Mouse (Mus musculus) urinary bladder, postnatal 10 days (tissue): ENCODE measurements around the gene E330009J07Rik.

Experiments
- DNase-seq: peaks from one replicate; pipeline ENCODE4 v3.0.0; 2022; ENCODE audit warnings: low spot score

Gene E330009J07Rik

DNA sequence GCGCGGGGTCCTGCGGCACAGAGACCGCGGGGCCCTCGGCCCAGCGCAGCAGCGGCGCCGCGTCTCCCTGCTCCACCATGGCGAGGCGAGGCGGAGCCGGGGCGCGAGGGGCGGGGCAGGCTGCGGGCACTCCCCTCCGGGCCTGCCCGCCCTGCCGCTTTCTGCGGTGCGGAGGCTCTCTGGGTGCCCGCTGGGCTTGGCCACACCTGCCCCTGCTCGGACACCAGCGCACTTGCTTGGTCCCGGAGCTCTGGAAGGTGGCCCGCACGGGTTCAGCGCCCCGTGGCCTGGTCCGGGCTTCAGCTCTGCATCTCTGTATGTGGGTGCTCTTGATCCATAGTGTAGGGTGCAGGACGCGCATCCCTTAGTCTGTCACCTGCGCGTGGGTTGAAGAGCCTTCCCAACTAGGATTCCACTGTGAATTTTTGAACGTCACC, at the start of gene E330009J07Rik:
Gene E330009J07Rik (minus strand): TSS at position 89 of the 437 bp plus-strand sequence.
- peak; percentile 36 for DNase-seq

DNA sequence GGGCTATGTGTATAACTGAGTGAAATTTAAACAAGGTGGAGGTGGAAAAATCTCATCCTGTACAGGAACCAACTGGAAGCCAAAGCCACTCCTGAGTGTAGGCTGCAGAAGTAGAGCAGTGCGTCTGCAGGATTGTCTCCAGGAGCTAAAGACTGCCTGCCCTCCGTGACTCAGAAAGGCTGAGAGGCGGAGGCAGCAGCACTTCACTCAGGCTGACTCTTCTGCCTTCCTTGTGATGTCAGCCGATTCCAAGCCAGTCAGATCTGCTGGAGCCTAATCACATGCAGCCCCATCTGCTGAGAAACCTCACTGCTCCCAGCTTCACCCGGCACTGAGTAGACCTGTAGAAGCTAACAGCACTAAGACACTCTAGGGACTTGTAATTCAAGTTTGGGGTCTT, 46.4 kb upstream of the E330009J07Rik start:
- DNase-seq = no peak

DNA sequence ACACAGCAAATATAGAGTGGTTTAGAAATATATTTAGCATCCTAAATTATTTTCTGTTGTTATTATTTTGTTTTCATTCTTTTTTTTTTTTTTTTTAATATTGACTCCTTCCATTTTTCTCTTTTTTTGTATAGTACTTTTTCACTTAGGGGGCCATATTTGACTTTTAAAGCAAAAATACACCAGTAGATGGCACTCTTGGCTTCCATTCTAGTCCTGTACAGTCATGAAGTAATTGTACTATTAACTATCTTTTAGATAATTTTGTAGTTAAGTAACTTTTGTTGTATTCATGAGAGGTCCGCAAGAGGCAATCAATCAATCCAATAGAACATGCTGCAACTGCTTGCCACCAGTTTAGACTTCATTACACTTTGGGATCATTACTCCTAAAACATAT, 43.8 kb upstream of the E330009J07Rik start:
- DNase-seq = no peak

DNA sequence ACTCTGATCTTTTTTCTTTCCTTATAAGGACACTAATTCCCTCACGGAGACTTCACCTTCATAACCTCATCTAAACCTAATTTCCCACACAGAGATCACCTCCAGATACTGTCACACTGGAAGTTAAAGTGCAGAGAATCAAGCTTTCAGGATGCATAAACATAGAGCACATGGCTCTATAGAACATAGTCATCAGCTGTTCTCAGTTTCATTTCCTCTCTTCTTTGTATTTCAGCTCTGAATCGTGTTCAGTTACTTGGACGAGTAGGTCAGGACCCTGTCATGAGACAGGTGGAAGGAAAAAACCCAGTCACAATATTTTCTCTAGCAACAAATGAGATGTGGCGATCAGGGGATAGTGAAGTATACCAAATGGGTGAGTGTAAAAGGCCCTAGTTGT, 40.2 kb upstream of the E330009J07Rik start:
- no peak for DNase-seq

DNA sequence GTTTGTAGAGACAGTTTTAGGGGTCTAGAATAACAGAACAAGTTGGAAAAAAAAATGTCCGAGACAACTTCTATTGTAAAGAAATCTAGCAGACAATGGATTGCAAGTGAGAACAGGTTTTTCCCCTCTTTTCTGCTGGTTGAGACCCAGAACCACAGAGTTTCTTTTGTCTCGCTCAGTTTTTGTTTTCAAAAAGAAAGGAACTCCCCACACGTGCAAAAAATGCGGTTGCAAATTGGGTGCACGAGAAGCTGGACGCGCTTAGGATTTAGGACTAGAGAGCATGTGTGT, 35.7 kb upstream of the E330009J07Rik start:
- DNase-seq = no peak

DNA sequence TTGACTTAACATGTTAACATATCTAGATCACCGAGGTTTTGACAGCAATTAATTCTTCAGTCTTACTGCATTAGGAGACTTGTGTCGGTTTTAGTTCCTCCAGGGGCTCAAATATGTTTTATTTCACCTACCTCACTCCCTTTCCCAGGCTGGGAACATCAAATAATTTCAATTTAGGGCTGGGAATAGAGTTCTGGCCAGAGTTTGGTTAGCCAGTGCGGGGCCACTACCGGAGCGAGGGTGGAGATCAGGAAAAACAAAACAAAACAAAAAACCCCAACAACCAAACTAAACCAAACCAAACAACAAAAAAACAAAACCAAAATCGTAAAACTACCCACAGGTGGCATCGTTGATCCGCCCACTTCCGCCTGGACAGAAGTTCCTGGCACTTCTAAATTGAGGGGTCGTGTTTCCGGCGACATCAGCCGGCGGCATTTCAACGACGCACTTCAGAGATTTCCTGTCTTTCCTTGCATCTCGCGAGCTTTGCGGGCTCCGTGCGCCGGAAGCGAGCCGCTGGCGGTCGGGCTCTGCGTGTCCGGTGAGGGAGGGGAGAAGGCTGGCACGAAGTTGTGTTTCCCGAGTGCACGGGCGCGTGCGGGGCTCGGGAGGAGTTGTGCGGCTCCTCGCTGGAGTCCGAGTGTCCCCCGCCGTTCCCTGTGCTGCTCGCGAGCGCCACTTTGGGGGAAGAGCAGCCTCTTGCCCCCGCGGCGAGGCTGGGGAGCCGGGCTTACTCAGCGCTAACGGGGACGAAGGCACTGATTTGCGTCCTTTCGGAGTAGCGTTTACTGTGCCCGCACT, 35.2 kb upstream of the E330009J07Rik start, which contains the start of gene Ssbp1:
Gene Ssbp1 (plus strand): TSS at position 437 of the 804 bp plus-strand sequence.
- DNase-seq = peak; percentile 57

DNA sequence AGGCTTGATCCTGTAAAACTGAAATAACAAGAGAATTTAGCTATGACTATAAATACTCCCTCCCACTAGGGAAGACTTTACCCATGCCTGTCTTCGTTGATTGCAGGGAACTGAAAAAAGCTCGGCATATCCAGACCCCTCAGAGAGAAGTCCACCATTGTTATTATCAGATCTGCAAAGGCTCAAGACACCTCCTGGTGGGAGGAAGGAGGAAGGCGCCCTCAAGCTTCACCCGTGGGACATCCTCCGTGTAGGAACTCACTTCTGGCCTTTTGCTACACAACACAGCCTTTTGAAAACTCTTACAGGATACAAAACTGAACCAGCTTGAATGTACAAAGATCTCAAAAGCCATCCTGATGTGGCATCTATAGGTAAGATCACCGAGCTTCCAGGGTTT, 29.8 kb upstream of the E330009J07Rik start:
- DNase-seq = no peak

DNA sequence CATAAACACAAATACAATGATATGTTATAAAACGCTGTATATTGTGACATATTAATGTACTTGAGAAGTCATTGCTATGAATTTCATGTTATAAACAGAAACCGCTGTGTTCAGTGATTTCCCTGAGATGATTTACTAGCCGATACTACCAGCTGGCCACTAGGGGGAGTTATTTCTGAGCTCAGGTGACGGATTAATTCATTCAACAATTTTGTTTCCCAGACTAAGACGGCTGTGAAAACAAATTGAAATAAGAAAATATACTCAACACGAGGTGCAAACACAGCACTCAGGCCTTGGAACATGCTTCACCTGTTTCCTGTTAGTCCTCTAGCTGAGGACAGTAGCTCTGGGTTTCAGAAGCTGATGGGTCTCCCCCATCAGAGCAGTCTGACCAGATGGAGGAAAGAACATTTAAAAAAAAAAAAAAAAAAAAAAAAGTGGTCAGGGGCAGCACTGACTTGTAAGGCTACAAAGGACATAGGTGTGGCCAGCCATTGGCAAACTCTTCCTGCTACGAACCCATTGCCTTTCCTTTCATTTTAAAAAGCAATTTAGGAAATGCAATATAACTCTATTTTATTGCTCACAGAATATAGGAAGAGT, 18.6 kb upstream of the E330009J07Rik start:
- no peak for DNase-seq

DNA sequence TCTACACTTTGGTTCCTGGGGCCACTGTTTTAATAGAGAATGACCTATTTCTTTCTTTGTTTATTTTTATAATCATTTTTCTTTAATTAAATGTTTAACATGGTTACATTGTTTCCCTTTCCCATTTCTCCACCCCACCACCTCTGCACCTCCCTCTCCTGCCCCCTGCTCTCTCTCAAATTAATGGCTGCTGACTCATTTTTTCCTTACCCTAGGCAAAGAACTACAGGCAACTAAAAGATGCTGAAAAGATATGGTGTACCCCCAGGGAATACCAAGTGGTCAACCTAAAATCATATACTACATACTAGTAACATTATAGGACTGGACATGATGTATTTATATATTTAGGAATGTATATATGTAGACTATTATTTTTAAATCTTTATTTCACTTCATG, 12.7 kb upstream of the E330009J07Rik start:
- DNase-seq = no peak

DNA sequence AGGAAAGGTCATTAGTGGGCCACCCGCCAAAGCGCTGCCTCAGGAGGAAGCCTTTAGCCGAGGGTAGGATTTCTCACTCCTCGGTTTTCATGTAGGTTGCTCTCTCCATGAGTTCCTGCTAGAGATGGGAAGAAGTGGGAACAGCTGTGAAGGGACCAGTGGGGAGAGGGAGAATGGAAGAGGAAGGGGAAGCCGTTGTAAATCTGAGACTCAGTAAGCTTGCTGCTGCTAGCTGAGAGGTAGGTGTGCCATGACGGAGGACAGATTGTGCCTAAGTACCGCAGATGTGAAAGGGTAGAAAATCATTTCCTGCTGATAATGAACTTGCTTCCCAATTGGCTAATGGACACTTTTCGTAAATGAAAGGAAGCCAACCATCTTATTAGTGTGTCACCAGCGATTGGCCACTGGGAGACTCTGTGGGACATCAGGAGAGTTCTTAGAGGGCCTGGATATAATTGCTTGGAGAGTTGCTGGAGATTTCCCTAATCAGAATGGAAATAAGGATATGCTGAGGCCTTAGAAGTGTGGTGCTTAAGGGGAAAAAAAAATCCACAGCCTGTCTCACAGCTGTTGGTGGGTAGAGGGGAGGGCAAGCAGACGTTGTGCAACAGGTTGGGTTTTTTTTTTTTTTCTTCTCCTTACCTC, 7.5 kb upstream of the E330009J07Rik start:
- no peak for DNase-seq

DNA sequence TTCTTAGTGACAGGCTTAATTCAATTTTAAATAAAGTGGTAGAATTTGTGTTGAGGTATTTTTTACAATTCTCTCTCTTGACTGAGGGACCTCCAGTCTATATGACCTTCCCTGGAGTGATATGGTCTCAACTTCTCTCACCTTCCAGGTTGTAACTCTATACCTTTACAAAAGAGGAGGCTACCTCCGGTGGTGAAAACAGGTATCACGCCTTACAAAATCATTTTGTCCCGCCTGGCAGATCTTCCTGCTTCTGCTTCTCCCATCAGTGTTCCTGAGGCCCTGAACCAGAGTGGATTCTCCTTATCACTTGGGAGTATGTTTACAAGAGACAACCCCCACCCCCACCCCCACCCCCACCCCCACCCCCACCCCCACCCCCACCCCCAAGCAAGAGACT, 5.8 kb upstream of the E330009J07Rik start:
- no peak for DNase-seq

DNA sequence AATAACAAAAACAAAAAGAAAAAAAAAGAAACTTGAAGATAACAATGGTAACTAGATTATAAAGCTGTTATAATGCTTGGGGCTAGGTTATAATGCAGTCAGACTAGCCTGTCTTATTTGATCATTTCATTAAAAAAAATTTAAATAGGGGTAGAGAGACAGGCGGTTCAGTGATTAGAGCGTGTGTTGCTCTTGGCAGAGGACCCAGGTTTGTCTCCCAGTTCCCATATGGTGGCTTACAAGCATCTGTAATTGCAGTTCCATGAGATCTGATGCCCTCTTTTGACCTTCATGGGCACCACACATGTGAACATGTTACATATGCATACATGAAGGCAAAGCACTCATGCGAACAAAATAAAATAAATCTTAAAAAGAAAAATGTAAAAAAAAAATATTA, 5.3 kb upstream of the E330009J07Rik start:
- no peak for DNase-seq

DNA sequence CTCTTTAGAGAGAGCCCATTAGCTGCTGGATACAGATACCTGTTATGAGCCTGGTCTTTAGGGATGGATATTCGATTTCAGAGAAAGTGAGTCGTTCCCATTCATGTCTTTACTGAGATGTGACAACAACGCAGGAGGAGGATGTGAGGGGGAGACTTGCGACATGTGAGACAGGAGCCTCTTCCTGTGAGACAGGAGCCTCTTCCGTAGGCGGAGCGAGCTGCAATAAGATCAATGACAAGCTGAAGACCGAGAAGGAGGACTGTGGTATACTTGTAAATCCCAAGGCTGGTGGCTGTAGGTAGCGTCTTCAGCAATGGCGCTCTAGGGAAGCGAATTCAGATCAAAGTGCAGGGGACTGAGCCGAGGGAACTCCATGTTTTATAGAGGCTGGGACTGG, 3.8 kb upstream of the E330009J07Rik start:
- no peak for DNase-seq

DNA sequence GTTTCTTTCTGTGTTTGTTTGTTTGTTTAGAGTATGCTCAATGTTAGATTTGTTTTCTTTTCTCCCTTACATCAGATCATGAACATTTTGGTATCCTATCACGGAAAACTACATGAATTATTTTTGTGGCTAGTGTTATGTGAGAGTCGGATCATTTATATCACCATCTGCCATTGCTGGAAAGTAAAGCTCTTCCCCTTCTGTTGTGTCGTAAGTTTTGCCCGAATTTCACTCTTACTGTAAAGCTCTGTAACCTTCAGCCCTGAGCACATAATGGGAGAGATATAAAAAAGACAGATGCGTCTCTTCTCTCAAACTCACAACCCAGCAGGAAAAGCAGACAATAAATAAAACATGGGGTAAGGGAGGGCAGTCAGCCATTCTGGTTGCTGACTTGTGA, 3.0 kb upstream of the E330009J07Rik start, which contains the start of gene Wee2:
Gene Wee2 (plus strand): TSS at position 153 of the 400 bp plus-strand sequence.
- DNase-seq = no peak

DNA sequence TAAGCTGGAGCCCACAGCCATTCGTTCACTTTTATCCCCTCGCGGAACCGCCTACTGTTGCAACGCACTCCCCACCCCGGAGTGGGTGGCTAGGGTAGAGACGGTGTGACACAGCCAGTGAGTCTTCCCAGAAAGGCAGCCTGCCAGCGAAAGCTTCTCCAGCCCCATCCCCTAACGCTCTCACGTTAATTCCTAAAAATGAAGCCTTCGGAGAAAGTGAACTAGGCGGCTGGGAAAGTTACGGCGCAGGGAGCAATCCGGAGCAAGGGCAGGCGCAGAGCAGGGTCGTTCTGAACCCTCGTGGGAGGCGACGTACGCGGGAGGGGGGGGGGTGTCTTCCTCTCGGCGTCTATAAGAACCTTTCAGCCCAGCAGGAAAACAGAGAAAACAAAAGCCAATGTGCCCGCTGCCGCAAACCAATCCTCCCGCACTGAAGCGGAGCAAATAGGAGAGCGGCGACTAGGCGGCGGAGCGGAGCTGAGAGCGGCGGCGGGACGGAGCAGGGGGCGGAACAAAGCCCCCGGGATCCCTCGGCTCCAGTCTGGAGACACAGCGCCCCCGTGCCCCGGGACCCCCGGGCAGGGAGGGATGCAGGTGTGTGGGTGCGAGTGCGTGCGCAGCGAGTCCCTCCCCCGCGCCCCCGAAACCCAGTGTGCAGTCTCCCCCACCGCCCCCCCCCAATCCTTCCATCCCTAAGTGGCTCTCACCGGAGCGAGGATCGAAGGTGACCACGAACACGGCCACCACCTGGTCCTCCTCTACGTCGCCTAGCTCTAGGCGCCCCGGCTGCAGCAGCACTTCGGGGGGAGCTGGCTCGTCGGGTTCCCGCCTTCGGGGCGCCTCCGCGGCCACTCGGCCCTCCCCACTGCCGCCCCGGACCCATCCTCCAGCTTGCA, 536 bp downstream of the E330009J07Rik start:
- no peak for DNase-seq

DNA sequence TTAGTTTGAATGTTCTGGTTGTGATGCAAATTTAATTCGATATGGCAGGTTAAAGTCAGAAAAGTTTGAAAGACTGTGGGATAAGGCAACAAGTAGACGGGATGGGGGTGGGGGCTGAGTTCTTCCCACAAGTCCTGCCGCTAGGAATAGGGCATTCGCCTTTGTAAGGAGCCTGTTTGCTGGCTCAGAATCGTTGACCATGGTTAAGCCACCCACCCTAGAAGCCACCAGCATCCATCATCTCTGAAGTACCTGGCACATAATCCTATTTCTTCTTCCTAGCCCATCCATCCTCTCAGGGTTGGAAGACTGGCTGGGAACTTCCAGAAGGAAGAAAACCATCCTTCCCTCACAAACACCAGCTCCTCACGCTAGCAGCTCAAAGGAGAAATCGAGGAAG, 1.2 kb downstream of the E330009J07Rik start:
- no peak for DNase-seq

DNA sequence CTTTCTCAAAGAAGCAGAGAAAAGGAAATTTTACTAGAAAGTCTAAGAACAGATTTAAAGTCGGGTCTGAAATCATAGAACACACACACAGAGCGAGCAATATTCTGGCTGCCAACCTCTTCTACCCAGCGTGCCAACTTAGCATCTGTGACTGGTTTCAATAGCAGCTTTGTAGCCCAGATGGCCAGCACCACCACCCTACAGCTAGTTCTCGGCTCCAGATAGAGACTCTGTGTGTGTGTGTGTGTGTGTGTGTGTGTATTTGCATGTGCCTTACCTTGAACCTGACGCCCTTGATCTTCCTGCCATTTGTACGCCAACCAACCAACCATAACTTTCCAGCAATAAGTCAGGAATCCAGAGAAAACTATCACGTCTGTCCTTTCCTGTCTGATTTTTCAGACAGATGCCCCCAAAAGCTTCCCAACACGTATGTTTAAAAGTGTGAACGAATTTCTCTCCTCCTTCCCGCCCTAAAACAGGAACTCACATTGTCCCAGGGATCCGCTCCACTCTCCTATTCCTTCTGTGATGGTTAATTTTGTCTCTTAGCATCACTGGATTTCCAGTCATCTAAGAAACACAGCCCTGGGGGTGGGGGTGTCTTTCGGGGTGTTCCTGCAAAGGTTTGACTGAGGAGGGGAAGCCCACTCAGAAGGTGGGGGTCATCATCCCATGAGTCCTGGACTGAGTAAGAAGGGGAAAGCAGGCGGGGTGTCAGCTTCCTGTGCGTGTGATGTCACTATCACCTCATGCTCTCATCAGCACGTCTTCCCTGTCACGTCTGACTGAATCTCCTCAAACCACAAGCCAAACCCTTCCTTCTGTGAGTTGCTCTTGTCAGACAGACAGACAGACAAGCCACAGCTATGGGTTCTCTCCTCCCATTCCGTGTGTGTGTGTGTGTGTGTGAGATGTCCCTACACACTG, 3.3 kb downstream of the E330009J07Rik start:
- DNase-seq = no peak

DNA sequence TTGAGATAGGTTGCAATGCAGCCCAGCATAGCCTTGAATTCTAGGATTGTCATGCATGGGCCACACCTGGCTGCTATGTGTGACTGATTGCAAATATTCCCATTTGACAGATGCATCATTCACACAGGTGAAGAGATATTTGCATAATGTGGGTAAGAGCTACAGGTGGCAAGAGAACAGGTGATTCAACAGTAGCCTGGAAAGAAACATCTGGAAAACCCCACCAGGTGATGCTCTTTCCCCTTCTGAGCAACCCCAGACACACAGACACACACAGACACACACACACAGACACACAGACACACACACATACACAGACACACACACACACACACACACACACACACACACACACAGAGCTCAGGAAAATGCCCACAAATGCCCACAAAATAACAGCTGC, 4.1 kb downstream of the E330009J07Rik start:
- no peak for DNase-seq

DNA sequence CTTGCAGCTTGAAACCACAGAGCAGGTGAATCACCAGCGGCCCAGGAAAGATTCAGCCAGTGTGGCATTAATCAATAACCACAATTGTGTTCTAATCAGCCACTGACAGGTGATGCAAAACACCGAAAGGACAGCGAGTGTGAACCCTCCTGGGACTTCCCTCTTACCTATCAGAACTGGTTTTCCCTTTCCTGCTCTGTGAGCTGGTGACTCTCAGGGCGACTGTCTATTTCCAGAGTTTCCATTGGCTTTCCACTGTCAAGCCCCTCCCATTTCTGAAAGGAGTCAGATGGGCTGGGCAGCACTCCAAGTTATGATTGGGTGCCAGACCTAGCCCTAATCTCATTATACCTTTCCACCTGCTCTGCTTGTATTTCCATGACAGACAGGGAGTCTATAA, 4.6 kb downstream of the E330009J07Rik start:
- DNase-seq = no peak

DNA sequence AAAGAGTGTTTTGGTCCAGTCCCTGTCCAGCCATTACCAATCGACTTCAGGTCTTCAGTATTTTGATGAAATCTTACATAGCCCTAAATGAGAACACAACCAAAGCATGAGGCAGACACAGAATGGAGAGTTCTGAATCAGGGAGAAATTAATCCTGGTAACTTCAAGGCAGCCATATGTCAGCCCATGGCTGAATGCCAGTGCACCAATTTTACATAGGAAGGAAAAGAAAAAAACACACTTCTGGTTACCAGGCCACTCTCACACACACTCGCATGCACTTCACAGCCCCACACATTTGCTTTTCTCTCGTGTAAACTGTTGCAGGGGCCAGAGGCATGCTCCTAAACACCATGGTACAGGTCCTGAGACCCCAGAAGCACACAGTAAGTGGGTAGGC, 5.1 kb downstream of the E330009J07Rik start:
- no peak for DNase-seq

DNA sequence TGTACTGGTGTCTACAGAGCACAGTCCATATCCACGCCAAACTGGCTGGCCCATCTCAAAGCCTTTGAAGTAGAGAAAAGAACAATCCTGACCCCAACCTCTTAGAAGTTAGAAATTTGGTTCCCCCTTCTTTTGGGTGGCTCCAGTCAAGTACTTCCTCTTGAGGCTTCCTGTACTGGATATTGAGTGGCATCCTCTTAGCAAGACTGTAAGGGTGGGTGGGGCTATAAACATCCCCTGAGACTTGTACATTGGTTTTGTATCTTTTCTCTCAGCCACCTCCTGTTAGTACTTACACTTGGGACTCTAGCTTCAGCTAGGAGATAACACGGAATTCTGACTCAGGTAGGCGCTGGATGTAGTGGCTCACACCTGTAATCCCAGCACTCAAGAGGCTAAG, 5.7 kb downstream of the E330009J07Rik start:
- no peak for DNase-seq
